Mouse (Mus musculus) forebrain, embryonic 13.5 days (tissue): ENCODE data around the gene S100a5. TPM values are rescaled to one million over a fixed set of nuclear protein-coding genes. Genes with fewer than 3 reads are reported as not detected.

Experiments used
- ATAC-seq: fragments of 200-750 bp; cut with Nextera tagmentation; 2 replicates; pipeline ENCODE4 v1.8.0; 2017
- H3K27ac ChIP-seq: fragments of 300-500 bp; sonication (generic); 2 replicates; pipeline ENCODE4 v1.5.1; 2015; ENCODE audit warnings: inconsistent platforms, mild to moderate bottlenecking, moderate library complexity
- H3K27me3 ChIP-seq: fragments of 300-500 bp; sonication (generic); 2 replicates; pipeline ENCODE4 v1.6.1; 2015; ENCODE audit warnings: mild to moderate bottlenecking, inconsistent platforms
- H3K36me3 ChIP-seq: fragments of 300-500 bp; sonication (generic); 2 replicates; pipeline ENCODE4 v1.6.1; 2015; ENCODE audit warnings: mild to moderate bottlenecking, inconsistent platforms; ENCODE audit not compliant: poor library complexity, severe bottlenecking
- H3K4me1 ChIP-seq: fragments of 300-500 bp; sonication (generic); 2 replicates; pipeline ENCODE4 v1.6.1; 2015; ENCODE audit warnings: inconsistent platforms
- H3K4me2 ChIP-seq: fragments of 300-500 bp; sonication (generic); 2 replicates; pipeline ENCODE4 v1.6.1; 2015; ENCODE audit warnings: inconsistent platforms, mild to moderate bottlenecking, moderate library complexity
- H3K4me3 ChIP-seq: fragments of 300-500 bp; sonication (generic); 2 replicates; pipeline ENCODE4 v1.5.1; 2015; ENCODE audit warnings: mild to moderate bottlenecking, inconsistent platforms
- H3K9ac ChIP-seq: fragments of 300-500 bp; sonication (generic); 2 replicates; pipeline ENCODE4 v1.6.1; 2015; ENCODE audit warnings: mild to moderate bottlenecking, inconsistent platforms
- H3K9me3 ChIP-seq: fragments of 300-500 bp; sonication (generic); replicated peaks from 2 replicates; pipeline ENCODE4 v1.6.1; 2016; ENCODE audit warnings: inconsistent platforms
- WGBS: fragments of 180-500 bp; shearing (Covaris S2); methylation state at CpG from one replicate; pipeline ENCODE4 v1.1.7; 2015; 5-methylcytosine and 5-hydroxymethylcytosine counted together
- polyA plus RNA-seq: library from polyadenylated mRNA; unstranded; fragments of >200 nt; fragmentation: Nextera tagmentation; extraction: Ambion mirVana; gene quantifications from 2 replicates; pipeline ENCODE4 v1.2.1, GENCODE M21; 2015

The S100a5 gene
- polyA plus RNA-seq, 1 experiment from 2014 or later: not detected

GRCm38 (mm10) chr3:90586906-90587305 is 21.4 kb upstream of the S100a5 start:
- Histone ChIP-seq H3K4me3 (no peak overlapping the region), H3K9ac (no peak overlapping the region), H3K36me3 (no peaks in the 10 kb centered on the region), H3K27me3 (no peaks in the 10 kb centered on the region), H3K9me3 (no peaks in the 10 kb centered on the region), H3K27ac (no peak overlapping the region), H3K4me2 (no peak overlapping the region), H3K4me1 (no peaks in the 10 kb centered on the region)
- no peak for ATAC-seq
- 78% methylated on average over 10 of the region's 10 CpGs for WGBS

DNA sequence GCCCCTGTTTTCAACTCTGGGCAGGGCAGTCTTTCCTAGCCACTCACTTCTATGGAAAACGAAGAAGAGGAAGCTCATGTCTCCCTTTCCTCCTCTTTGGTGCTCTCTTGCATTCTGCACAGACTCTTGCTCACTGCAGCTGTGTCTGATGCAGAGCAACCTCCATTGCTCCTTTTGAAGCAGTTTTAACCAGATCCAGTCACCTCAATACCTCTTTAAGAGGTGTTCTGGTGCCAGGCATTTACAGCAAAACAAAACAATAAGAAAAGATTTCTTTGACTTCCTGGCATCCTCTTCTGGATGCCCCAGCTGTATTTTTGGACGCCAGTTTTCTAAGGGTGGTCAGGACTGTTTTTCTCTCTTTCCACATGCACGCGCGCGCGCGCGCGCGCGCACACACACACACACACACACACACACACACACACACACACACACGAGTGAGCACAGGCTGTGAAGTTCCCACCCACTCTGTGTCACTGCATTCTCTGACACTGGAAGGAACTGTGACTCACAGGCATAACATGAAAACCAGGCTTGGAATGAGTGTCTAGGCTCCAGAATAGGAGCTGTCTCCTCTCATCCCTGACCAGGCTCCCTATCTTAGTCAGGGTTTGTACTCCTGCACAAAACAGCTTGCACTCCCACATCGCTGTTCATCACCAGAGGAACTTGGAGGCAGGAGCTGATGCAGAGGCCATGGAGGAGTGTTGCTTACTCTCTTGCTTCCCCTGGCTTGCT is 20.8 kb upstream of the S100a5 start:
- Histone ChIP-seq H3K27me3 (no peaks in the 10 kb centered on the region), H3K9me3 (no peaks in the 10 kb centered on the region), H3K9ac (no peak overlapping the region), H3K27ac (no peak overlapping the region), H3K4me2 (no peak overlapping the region), H3K36me3 (no peaks in the 10 kb centered on the region), H3K4me3 (no peak overlapping the region), H3K4me1 (no peaks in the 10 kb centered on the region)
- 89% methylated on average over 14 of the region's 14 CpGs for WGBS
- no peak for ATAC-seq

DNA sequence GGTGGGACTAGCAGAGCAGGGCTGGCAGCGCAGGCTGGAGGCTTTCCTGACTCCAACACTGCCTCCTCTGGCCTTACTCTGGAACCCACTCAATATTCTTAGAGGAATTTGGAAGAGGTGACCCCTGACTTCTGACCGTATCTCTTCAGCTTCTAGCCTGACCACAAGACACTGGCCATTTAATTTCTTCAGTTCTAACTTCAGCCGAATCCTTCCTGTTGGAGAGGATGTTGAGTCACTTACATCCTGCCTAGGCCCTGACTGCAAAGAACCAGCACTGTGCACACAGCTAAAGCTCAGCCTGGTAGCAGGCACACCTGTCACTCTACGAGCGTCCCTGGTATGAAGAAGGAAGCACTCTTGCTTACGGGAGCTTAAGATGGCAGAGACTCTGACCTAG is 18.9 kb upstream of the S100a5 start:
- H3K4me3 ChIP-seq: no peak overlapping the region
- H3K36me3 ChIP-seq: no peaks in the 10 kb centered on the region

DNA sequence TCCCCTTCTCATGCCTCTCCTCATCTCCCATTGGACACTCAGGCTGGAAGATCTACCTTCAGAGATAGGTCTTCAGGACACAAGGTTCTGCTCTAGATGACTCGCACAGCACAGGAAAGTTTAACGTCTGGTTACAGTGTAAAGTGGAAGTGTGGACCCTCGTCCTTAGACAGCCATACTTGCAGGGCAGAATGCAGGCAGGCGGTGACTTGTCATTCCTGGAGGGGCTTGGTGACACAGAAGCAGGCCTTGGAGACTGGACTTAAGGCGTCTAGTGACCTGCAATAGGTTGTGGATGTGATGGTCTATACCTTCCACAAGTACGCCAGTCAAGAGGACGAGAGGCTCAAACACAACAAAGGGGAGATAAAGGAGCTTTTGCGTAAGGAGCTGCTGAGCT is 18.4 kb upstream of the S100a5 start, which contains the start of gene S100a2:
S100a2 (plus strand) TSS at position 301 of the 400 bp plus-strand sequence.
- no peak for ATAC-seq
- no peak within 1 kb of the TSS for H3K4me3 ChIP-seq
- H3K9ac ChIP-seq: no peak within 1 kb of the TSS
- H3K9me3 ChIP-seq: 0 out of 2 replicates have a peak, but pooled peaks cover 4% of the 10 kb centered on the region
- no peaks in the 10 kb centered on the region for H3K27me3 ChIP-seq
- no peak within 1 kb of the TSS for H3K4me2 ChIP-seq
- H3K36me3 ChIP-seq: no peaks in the 10 kb centered on the region
- WGBS: 75% methylated on average over 8 of the region's 8 CpGs
- no peaks in the 10 kb centered on the region for H3K4me1 ChIP-seq
- H3K27ac ChIP-seq: no peak within 1 kb of the TSS

More for the DNA sequence above, 18.9 kb upstream of the S100a5 start:
- 88% methylated on average over 6 of the region's 6 CpGs for WGBS
- H3K4me2 ChIP-seq: no peak overlapping the region
- no peaks in the 10 kb centered on the region for H3K27me3 ChIP-seq
- no peaks in the 10 kb centered on the region for H3K4me1 ChIP-seq
- H3K9ac ChIP-seq: no peak overlapping the region
- no peak overlapping the region for H3K27ac ChIP-seq
- ATAC-seq: no peak
- 0 out of 2 replicates have a peak, but pooled peaks cover 4% of the 10 kb centered on the region for H3K9me3 ChIP-seq

DNA sequence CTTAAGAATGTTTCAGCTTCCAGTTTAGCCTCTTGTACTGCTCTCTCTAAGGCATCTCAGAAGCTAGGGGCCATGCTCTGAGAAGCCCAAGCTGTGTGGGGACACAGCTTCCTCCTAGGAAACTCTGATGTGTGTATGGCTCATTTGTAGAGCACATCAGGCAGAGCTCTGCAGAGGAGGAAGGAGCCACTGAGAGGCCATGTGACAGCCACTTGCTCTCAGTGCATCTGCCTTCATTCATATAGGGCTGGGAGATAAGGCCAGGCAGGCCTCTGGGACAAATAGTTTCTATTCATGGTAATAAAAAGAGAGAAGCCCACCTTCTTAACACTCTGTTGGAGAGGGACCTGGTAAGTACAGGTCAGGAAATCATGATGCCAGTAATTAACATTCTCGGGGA is 13.9 kb upstream of the S100a5 start:
- H3K36me3 ChIP-seq: no peaks in the 10 kb centered on the region

GRCm38 (mm10) chr3:90595556-90595955 is 12.8 kb upstream of the S100a5 start:
- Histone ChIP-seq H3K4me1 (no peaks in the 10 kb centered on the region), H3K4me2 (no peak overlapping the region), H3K4me3 (no peak overlapping the region), H3K27me3 (no peaks in the 10 kb centered on the region), H3K27ac (no peak overlapping the region), H3K9ac (no peak overlapping the region), H3K36me3 (no peaks in the 10 kb centered on the region), H3K9me3 (0 out of 2 replicates have a peak, but pooled peaks cover 4% of the 10 kb centered on the region)
- no peak for ATAC-seq
- 82% methylated on average over 5 of the region's 5 CpGs for WGBS

More for the DNA sequence above, 13.9 kb upstream of the S100a5 start:
- Histone ChIP-seq H3K4me3 (no peak overlapping the region), H3K9ac (no peak overlapping the region), H3K27ac (no peak overlapping the region), H3K4me2 (no peak overlapping the region), H3K27me3 (no peaks in the 10 kb centered on the region), H3K9me3 (0 out of 2 replicates have a peak, but pooled peaks cover 4% of the 10 kb centered on the region), H3K4me1 (no peaks in the 10 kb centered on the region)
- no peak for ATAC-seq
- 93% methylated on average over 1 of the region's 1 CpGs for WGBS

DNA sequence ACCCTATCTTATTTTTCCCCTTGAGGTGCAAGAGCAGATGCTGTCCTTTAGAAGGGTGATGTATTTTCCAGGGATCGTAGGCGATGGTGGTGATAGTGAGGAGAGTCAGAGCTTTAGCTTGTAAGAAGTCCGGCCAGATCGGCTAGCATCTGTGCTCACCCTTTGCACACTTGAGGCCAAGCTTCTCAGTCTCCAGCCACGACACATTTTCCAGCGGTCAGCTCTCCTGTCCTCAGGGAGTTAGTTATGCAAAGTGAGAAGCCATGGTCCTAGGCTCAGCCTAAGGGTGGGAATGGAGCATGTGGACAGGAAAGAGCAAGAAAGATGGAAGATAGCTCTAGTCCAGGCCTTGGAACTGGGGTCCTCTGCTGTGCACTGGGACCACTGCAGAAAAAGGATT is 11.5 kb upstream of the S100a5 start:
- WGBS: 87% methylated on average over 6 of the region's 6 CpGs
- Histone ChIP-seq H3K9me3 (0 out of 2 replicates have a peak, but pooled peaks cover 4% of the 10 kb centered on the region), H3K27ac (no peak overlapping the region), H3K4me3 (no peak overlapping the region), H3K27me3 (no peaks in the 10 kb centered on the region; the same call in 1 of the 2 replicates), H3K4me1 (no peaks in the 10 kb centered on the region), H3K9ac (no peak overlapping the region), H3K36me3 (no peaks in the 10 kb centered on the region), H3K4me2 (no peak overlapping the region)
- ATAC-seq: no peak

- no peaks in the 10 kb centered on the region for H3K4me1 ChIP-seq
- H3K27ac ChIP-seq: no peak overlapping the region
- H3K4me3 ChIP-seq: no peak overlapping the region
- 0 out of 2 replicates have a peak, but pooled peaks cover 4% of the 10 kb centered on the region for H3K9me3 ChIP-seq
- no peak overlapping the region for H3K4me2 ChIP-seq
- H3K27me3 ChIP-seq: no peaks in the 10 kb centered on the region; the same call in 1 of the 2 replicates
- 59% methylated on average over 6 of the region's 6 CpGs for WGBS
- H3K36me3 ChIP-seq: no peaks in the 10 kb centered on the region
- ATAC-seq: no peak
- no peak overlapping the region for H3K9ac ChIP-seq
Observed at GRCm38 (mm10) chr3:90597736-90598135, 10.6 kb upstream of the S100a5 start.

DNA sequence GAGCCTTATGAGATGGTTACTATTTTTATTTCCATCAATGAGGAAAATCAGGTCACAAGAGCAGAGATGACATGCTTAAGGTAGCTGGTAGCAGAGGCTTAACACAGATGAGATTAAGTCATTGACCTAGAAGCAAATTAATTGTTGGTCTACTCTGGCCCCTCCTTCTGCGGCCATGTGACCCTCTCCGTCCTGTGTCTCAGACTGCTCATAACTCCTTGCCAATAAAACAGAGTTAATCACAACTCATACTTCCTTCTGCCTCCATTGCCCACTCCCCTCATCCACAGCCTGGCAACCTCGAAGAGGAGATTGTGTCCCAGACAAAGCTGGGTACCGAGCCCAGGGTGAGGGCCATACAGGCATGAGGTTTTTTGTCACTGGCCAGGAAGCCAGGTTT is 10.1 kb upstream of the S100a5 start:
- WGBS: 81% methylated on average over 4 of the region's 4 CpGs
- H3K9ac ChIP-seq: no peak overlapping the region
- H3K36me3 ChIP-seq: no peaks in the 10 kb centered on the region
- H3K27ac ChIP-seq: no peak overlapping the region
- H3K4me1 ChIP-seq: no peaks in the 10 kb centered on the region
- no peak overlapping the region for H3K4me2 ChIP-seq
- ATAC-seq: no peak
- H3K9me3 ChIP-seq: 0 out of 2 replicates have a peak, but pooled peaks cover 4% of the 10 kb centered on the region
- H3K4me3 ChIP-seq: no peak overlapping the region
- no peaks in the 10 kb centered on the region; the same call in 1 of the 2 replicates for H3K27me3 ChIP-seq

DNA sequence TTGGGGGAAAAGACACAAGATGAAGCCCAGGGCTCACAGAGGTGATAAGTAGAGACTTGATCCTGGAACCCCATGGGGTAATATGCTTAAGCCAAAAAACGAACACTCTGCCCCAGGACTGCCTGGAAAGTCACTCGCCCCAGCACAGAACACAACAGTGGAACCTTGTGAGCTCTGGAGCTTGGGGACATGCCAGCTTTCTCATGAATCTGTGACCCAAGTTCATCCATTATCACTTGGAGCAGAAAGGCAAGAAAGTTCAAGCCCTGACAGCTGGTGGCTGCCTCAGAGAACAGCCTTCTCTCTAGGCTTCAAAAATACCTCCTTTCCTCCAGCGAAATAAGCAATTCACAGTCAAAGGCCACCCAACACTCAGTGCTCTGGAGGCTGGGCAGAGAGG is 8.9 kb upstream of the S100a5 start:
- H3K27me3 ChIP-seq: no peaks in the 10 kb centered on the region; the same call in 1 of the 2 replicates
- no peak overlapping the region for H3K4me3 ChIP-seq
- no peak for ATAC-seq
- H3K9ac ChIP-seq: no peak overlapping the region
- peaks cover 4% of the 10 kb centered on the region for H3K4me1 ChIP-seq
- no peak overlapping the region for H3K4me2 ChIP-seq
- H3K9me3 ChIP-seq: no peaks in the 10 kb centered on the region
- H3K27ac ChIP-seq: no peak overlapping the region
- no peaks in the 10 kb centered on the region for H3K36me3 ChIP-seq
- WGBS: 84% methylated on average over 3 of the region's 3 CpGs

DNA sequence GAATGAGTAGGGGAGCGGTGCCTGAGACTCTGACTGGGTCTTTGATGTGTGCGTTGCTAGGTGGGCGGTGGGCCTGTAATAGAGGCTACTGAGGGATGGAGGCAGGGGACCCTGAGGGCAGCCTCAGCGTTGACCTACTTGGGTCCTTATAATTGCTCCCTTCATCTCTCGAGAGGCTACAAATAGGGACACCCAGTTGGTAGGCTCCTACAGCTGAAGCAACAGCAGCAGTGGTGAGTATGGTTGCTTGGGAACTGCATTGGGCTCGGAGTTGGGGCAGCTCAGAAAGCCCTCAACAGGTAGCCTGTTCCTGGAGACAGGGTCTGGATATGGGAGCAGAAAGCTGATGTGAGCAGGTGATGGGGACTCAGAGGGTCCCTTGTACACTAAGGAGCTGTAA is 8.3 kb upstream of the S100a5 start:
- Histone ChIP-seq H3K9ac (no peak overlapping the region), H3K27me3 (no peaks in the 10 kb centered on the region; the same call in 1 of the 2 replicates), H3K27ac (no peak overlapping the region), H3K36me3 (no peaks in the 10 kb centered on the region), H3K4me2 (no peak overlapping the region), H3K9me3 (no peaks in the 10 kb centered on the region), H3K4me3 (no peak overlapping the region), H3K4me1 (peaks cover 11% of the 10 kb centered on the region)
- no peak for ATAC-seq
- 81% methylated on average over 6 of the region's 6 CpGs for WGBS

DNA sequence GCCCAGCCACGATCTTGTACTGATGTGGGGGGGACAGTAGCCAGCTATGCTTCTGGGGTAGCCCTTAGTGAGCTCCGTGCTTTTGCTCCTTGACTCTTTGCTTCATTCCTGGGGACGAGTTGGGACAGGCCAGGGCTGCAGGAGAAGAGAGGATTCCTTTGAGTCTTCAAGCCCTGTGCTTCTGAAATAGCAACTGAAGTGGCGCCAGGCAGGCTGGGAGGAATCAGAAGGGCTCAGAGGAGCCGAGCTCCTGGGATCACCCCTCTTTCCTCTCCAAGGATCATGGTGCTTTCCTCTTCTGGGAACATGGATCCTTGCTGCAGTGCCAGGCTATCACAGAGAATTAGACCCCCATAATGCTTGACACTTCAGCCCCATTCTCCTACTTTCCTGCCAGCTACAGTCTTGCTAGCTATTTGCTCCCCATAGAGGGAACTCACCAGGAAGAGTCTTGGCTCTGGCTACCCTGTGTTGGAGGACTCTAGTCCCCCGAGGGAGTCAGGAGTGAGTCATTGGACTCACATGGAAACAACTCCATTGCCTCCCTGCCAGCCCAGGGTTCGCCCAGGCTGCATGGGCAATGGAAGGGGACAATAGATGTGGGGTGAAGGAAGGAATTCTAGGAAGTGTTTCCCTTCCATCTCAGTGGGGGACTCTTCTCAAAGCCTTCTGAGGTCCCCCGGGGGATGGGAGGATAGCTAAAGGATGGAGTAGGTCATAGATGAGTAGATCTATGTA is 7.7 kb upstream of the S100a5 start:
- 80% methylated on average over 8 of the region's 8 CpGs for WGBS
- ATAC-seq: no peak

More for the DNA sequence above, 7.7 kb upstream of the S100a5 start:
- no peak overlapping the region for H3K4me3 ChIP-seq
- no peak overlapping the region for H3K4me2 ChIP-seq
- H3K9me3 ChIP-seq: no peaks in the 10 kb centered on the region
- no peak overlapping the region for H3K27ac ChIP-seq
- H3K9ac ChIP-seq: no peak overlapping the region
- no peaks in the 10 kb centered on the region for H3K36me3 ChIP-seq
- no peaks in the 10 kb centered on the region; the same call in 1 of the 2 replicates for H3K27me3 ChIP-seq
- peaks cover 12% of the 10 kb centered on the region for H3K4me1 ChIP-seq
